Mouse (Mus musculus) heart, postnatal 14 days (tissue): ENCODE measurements around the gene Tmem221. TPM values are rescaled to one million over a fixed set of nuclear protein-coding genes. Genes with fewer than 3 reads are reported as not detected.

Experiments used
- DNase-seq, 2 experiments: peaks; one replicate each; pipeline ENCODE4 v3.0.0; 2021 to 2022
- intact Hi-C: fragments of 180-260 bp; cut with DNase I; formaldehyde crosslinking; loops from one replicate; pipeline ENCODE4 v1.15.1; 2025
- total RNA-seq, 2 experiments: library from RNA; stranded (reverse); gene quantifications; 2 replicates each; pipeline ENCODE4 v1.2.3; 2021

Tmem221 gene
- total RNA-seq, 2 experiments from 2014 or later: 0.17 to 0.22 TPM

DNA sequence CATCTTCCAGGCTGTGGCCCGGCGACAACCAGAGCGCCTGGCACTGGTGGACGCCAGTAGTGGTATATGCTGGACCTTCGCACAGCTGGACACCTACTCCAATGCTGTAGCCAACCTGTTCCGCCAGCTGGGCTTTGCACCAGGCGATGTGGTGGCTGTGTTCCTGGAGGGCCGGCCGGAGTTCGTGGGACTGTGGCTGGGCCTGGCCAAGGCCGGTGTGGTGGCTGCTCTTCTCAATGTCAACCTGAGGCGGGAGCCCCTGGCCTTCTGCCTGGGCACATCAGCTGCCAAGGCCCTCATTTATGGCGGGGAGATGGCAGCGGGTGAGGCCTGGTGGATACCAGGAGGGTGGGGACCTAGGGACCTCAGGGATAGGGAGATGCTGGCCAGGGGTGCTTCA is 20.8 kb upstream of the Tmem221 start:
- DNase-seq: peak; percentile 63 to 78
- intact Hi-C loops: no loop called here

DNA sequence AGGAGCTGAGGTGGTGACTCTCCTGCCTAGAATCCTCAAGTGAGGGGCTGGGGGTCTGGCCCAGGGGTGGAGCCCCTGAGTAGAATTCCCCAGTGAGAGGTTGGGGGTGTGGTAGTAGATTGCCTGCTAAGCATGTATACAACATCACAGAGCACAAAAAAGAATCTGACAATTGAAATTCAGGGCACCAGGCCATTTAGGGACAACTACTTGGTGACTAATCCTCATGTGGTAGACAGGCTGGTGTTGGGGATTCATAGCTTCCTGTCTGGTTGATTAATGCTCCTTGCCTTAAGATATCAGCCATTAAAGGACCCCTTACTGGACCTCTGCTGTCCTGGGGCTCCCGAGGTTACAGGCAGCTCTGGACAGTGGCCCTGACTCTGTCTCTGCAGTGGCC is 20.3 kb upstream of the Tmem221 start:
- no peak for DNase-seq
- intact Hi-C loops: no loop called here

DNA sequence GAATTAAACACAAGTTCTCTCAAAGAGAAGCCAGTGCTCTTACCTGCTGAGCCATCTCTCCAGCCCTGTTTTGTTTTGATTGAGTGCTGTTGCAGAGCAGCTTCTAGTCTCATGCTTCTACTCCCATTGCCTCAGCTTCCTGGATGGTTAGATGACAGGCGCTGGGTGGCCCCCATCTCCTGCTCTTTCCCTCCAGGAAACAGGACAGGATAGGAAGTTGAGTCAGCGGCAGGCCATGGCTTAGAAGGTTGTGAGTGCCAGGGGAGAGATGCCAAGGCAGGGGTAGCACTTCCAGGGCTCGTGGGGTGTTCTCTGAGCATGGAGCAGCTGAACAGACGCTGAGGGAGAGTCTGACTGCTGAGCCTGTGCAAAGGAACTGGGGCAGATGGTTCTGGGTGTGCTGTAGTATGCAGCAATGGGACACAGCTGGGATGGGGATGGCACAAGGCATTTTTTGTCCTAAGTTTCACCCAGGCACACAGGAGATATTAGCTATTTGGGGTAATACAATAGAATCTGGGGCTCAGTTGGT is 19.3 kb upstream of the Tmem221 start:
- DNase-seq: no peak
- intact Hi-C loops: no loop called here

DNA sequence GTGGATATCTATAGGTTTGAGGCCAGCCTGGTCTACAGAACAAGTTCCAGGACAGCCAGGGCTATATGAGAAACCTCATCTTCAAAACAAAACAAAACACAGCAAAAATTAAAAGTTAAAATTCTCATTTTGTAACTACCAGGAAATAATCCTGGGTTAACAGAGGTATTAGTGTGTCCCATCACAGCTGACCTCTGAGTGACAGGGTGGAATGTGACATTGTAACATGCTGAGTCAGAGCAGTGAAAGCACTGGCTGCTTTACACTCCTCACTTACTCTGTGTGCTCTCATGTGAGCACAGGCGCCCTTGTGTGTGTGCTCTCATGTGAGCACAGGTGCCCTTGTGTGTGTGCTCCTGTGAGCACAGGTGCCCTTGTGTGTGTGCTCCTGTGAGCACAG is 16.3 kb upstream of the Tmem221 start:
- DNase-seq: no peak
- intact Hi-C loops: no loop called here

DNA sequence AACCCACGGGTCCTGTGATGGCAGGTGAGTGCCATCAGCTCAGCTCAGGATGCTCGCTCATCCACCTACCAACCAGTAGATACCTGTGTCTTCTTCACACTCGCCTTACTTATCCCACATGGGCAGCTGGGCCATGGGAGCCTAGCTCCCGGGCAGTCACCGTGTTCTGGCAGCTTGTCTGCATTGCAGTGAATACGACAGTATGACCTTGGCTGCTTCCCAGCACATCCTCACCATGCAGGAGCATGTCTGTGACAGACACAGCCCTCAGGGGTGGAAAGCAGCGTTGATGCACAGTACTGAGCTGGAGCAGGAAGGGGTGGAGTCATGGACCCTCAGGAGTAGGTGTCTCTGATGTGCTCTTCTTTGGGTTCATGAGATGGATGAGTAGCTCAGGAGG is 15.8 kb upstream of the Tmem221 start:
- peak in 1 of 2 experiments; percentile 48 for DNase-seq
- intact Hi-C loops: no loop called here

DNA sequence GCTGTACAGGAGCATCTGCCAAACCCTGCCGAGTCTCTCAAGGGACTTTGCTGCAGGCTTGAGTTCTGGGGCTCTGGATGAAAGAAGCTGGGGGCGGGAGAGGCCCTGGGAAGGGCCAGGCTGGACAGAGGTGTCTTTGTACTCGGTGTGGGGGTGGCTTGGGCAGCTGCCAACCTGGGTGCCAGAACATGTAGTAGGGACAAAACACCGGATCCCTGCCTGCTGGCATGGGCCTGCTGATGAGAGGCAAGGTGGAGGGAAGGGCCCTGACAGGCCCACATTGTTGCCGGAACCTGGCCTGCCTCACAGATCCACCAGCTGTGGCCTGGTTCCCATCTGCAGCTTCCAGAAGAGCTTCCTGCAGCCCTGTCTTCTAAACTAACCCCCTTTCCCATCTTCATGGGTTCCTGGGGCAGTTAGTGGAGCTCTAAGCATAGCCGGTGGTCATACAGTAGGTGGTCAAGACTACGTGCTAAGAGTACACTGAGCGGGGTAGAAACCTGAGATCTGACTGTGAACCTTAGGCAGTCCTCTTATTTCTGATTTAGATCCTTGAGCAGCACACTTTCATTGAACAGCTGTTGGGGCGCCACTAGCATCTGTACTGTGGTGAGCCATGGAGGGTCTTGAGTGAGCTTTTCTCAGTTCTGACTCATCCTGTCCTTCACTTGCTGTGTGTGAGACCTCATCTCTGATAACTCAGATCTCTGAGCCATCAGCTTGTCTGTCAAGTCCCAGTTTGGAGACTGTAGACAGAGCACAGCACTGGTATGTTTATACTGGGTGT is 14.4 kb upstream of the Tmem221 start:
- peak; percentile 72 to 81 for DNase-seq
- intact Hi-C loops: no loop called here

DNA sequence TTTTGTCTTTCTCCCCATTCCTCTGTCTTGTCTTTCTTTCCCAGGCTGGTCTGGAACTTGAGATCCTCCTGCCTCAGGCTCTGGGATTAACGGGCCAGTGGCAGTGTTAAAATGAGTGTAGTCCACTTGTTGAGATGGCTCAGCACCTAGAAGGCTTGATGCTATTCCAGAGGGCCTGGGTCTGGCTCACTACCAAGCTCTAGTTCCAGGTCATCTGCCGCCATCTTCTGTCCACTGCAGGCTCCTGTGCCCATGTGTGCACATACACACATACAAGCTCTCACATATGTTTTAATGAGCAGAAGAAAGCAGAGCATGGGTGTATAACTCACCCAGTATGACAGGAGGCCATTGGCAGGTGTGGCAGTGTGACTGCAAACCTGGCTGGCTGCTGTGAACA is 13.4 kb upstream of the Tmem221 start:
- intact Hi-C loops: no loop called here
- no peak for DNase-seq

DNA sequence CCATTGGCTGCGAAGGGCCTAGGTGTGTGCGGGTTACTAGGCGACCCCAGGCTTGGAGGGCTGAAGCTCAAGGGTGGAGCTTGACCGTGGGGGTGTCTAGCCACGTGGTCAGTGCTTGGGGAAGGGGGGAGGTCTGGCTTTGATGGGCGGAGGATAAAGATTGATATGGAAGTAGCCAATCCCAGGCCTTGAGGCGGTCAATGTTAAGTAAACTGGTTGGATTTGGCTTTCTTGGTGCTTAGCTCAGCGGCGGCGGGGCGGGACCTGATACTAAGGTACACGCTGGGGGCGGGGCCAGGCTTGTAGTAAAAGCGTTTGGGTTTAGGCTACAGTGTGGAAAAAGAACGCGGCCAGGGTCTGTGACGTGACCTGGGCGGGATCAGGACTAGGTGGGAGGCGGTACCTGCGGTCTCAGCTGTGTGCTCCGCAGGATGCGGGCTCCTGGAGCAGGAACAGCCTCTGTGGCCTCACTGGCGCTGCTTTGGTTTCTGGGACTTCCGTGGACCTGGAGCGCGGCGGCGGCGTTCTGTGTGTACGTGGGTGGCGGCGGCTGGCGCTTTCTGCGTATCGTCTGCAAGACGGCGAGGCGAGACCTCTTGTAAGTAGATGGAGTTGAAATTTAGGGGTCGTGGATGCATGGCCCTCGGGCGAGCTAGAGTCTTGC is 11.8 kb upstream of the Tmem221 start:
- peak; percentile 81 for DNase-seq
- intact Hi-C loops: no loop called here

DNA sequence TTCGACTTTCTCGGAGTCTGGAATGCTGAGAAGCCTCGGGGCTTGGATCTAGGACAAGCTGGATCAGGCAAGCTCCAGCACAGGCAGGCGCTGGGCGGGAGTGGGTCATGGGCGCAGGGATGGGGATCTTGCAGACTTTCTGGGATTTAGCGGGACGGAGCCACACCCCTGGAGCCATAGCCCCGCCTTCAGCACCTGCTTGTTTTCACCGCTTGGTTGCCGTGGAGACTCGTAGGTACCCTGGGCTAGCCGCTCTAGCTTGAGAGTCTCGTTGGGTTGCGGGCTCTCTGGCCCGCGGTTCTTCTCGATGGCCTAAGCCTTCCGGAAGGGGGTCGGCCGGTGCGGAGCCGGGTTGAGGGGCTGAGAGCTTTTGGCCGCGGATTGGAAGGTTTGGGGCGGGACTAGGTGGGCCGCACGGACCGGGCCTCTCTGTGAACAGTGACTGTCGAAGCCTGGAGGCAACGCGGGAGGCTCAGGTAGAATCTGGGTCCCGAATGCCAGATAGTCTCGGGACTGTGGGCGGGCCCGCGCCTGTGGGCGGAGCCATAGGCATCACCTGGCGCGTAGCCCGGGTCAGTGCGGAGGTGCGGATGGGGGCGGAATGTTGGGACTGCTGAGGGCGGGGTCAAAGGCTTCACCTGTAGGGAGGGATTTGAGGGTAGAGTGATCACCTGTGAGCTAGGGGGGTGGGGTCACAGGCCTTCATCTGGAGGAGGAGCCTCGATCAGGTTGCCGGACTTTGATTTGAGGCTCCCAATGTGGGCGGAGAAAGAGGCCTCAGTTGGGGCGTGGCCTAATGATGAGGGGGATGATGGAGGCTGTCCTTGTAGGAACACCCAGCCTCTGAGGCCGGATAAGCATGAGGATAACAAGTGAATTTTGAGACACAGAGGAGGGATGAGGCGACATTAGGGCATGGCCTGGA is 11.0 kb upstream of the Tmem221 start:
- DNase-seq: peak; percentile 75 to 83
- intact Hi-C loops: no loop called here

DNA sequence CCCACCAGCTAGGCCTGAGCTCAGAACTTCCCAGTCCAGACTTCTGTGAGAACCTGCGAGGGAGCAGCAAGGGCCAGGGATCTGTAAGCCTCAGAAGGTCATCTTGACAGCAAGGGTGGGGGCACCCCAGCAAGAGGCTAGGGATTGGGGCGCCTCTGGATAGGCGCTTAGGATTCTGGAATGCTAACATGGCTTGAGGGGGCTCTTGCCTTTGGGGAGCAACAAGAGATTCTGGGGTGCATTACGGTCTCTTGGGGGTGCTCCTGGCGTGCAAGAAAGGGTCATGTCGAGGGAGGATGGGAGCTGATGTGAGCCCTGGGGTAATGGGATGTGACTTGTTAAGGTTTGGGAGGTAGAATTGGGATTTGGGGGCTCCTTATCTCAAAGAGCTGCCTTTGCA is 10.3 kb upstream of the Tmem221 start:
- intact Hi-C loops: no loop called here
- DNase-seq: no peak

DNA sequence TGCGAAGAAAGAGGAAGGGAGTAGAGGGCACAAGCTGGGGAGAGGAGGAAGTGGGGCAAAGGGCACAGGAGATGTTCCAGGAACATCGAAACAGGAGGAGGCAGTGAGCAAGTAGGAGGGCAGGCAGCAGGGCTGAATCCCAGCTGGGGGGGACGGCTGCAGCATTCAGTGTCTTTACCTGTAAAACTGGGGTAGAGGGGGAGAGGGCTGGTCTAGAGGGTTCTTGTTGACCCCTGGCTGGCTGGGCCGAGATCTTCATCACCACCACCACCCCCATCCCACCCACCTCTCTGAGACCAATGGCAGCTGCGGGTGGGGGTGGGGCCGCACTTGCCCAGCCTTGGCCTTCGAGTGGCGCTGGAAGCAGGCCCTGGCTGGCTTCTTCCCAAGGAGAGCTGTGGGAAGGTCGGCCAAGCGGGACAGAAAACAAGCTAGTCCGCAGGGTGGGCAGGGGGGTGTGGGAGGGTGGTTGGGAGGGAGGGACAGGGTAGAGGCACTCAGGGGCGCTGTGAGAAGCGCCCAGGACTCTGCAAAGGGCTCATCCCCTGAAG is 9.8 kb upstream of the Tmem221 start, which contains the start of gene Slc27a1:
Gene Slc27a1, plus strand, starts transcription at position 496 of the 551 bp plus-strand sequence.
- peak; percentile 81 to 90 for DNase-seq
- intact Hi-C loops: no loop called here

DNA sequence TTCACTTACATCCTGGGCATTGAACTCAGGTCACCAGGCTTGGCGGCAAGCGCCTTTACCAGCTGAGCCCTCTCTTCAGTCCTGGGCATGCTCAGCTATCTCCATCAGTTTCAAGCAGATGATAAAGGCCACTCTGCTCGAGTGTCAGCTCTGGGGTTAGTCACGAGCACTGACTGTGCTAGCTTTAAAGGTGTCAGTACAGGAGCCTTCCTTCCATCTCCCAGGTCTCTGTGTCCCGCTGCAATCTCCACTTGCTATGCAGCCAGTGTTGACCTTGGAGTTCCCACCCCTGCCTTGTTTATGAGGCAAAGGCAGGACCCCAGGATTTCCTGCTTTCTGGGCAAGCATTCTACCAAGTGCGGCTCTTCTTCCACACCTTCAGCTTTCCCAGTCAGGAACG is 8.9 kb upstream of the Tmem221 start:
- intact Hi-C loops: no loop called here
- DNase-seq: no peak

DNA sequence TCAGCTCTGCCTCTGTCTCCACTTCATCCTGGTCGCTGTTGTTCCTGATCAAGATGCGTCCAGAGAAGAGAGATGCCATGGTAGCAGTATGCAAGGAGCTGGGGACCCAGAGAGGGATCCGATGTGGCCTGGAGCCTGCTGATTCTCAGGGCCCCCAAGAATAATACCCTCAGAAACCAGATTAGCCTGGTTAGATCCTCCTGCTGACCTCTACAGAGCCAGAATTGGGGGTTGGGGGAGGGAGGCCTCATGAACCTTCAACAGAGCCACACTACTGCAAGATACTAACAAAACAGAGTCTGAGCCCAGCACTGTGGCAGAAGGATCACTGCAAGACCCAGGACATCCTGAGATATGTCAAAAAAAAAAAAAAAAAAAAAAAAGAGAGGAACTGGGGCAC is 7.8 kb upstream of the Tmem221 start, which contains the start of gene Nxnl1:
Gene Nxnl1, minus strand, starts transcription at position 101 of the 400 bp plus-strand sequence.
- DNase-seq: no peak
- intact Hi-C loops: no loop called here

DNA sequence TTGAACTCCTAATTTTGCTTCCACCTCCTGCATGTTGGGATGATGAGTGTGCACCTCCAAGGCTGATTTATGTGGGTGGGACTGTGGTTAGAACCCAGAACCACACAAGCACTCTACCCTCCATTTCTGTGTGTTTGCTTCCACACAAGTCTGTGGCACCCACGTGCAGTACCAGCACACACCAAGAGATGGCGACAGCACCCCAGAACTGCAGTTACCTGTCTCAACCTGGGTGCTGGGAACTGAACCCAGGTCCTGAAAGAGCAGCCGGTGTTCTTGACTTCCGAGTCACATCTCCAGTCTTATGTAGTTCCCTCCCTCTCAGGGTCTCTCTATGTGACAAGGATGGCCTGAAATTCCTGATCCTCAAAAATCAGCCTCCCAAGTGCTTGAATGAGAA is 5.3 kb upstream of the Tmem221 start:
- intact Hi-C loops: no loop called here
- DNase-seq: no peak

DNA sequence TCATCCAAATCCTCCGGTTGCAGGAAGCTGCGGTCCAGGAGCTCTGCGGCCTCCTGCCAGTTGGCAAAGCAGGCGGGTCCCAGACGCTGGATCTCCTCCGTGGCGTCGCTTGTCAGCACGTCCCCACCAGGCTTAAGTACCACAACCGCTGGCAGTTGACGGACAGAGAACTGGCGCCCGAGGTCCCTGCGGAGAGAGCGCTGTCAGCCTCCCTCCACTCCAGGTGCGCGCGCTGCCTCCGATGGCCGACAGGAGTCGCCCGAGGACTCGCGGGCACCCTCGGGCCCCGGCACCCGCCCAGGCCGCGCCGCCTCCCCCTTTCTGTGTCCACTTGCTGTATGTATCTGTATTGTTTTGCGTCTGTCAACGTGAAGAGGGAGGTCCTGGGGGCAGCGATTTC is 4.1 kb upstream of the Tmem221 start:
- intact Hi-C loops: no loop called here
- DNase-seq: peak; percentile 89 to 95

DNA sequence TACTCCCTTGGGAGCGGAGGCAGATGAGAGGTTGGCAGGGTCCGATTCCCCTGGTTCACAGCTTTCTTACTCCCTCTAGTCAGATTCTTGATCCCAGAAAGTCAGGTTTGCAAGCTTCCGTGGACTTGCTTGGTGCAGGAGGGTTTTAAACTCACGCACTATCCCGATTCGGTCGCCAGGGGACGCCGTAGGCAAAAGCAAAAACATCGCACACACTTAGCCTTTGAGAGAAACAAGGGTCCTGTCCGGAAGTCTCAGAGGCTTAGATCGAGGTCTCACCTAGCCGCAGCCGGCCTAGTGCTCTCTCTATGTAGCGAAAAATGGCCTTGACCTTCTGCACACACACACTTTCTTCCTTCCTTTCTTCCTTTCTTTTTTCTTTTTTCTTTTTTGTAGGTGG is 2.7 kb upstream of the Tmem221 start:
- intact Hi-C loops: loop anchor here (1.0 to 2.0 kb wide), 3 partner anchors 35 to 99 kb away; no protein-coding TSS in a partner anchor

DNA sequence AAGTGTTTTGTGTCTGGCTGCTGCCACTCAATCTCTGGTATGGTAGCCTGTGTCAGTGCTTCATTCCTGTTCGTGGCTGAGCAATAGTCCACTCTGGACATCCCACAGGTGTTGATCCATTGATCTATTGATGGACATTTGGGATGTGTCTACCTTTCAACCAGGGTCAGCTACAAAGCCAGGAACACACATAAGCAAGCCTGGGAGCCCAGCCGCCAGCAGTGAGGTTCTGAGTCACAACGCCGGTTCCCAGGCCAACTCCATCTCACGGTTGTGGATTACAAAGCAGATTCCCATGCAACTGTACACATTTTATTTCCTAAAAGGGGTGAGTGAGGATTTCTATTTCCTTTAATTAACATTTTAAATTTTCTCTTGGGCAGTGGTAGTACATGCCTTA is 2.1 kb upstream of the Tmem221 start:
- intact Hi-C loops: loop anchor here (1.0 to 2.0 kb wide), 3 partner anchors 36 to 100 kb away; no protein-coding TSS in a partner anchor

More for the DNA sequence above, 2.7 kb upstream of the Tmem221 start:
- peak; percentile 64 to 74 for DNase-seq

DNA sequence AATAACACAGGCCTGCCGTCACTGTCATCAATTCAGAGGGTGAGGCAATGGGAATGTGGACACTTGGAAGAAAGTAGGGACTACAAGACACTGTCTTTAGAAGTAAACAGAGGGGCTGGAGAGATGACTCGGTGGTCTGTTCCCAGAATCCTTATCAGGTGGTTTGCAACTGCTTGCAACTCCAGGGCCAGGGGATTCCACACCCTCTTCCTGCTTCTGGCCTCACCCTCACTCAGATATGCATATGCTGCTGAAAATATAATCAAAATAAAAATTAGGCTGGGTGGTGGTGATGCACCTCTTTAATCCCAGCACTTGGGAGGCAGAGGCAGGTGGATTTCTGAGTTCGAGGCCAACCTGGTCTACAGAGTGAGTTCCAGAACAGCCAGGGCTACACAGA is 1.4 kb upstream of the Tmem221 start:
- intact Hi-C loops: loop anchor here (2.0 kb wide), 1 partner anchor 73 kb away; no protein-coding TSS in a partner anchor
- DNase-seq: no peak

More for the DNA sequence above, 2.1 kb upstream of the Tmem221 start:
- DNase-seq: no peak

DNA sequence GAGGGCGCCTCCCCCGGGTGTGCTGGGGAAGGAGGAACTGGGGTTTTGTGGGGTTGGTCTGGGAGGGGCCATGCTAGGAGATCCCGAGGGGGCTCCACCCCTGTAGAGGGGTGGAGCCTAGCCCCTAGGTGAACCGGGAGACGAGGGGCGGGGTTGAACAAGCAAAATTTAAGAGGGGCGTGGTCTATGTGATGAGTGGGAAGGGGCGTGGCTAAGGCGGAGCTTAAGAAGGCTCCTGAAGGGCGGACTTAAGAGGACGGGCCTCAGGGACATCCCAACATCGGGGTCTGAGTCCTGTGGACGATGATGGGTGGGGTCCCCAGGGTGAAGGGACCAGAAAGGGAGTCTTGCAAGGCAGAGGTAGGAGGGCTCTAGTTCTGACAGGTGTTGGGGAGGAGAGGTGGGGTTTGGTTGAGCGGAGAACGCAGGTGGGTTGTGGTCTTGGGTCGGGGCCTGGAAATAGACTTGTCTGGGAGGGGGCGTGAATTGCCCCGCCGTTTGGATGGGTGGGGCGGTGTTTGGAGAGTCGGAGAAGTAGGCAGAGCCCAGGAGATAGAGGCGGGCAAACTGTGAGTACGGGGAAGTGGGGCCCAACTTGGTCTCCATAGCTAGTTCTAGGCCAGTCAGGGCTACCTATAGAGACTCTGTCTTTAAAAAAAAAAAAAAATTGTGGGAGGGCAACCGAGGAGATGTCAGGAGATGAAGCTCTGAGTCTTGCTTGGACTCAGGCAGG is 453 bp upstream of the Tmem221 start:
- DNase-seq: peak; percentile 45 to 65
- intact Hi-C loops: no loop called here
